Mouse (Mus musculus) liver, embryonic 16.5 days (tissue): ENCODE results near the gene Appl1. TPM values are rescaled to one million over a fixed set of nuclear protein-coding genes. Genes with fewer than 3 reads are reported as not detected.

Source experiments
- ATAC-seq: fragments of 200-750 bp; cut with Nextera tagmentation; 2 replicates; pipeline ENCODE4 v1.8.0; 2017; ENCODE audit warnings: low read depth, mild to moderate bottlenecking, moderate number of reproducible peaks, moderate library complexity
- H3K27ac ChIP-seq: fragments of 300-500 bp; sonication (generic); 2 replicates; pipeline ENCODE4 v1.5.1; 2014; ENCODE audit warnings: mild to moderate bottlenecking, low read length
- H3K27me3 ChIP-seq: fragments of 300-500 bp; sonication (generic); 2 replicates; pipeline ENCODE4 v1.6.1; 2014; ENCODE audit warnings: low read depth, low read length, mixed read lengths; ENCODE audit not compliant: control insufficient read depth, insufficient read depth
- H3K36me3 ChIP-seq: fragments of 300-500 bp; sonication (generic); 2 replicates; pipeline ENCODE4 v1.6.1; 2014; ENCODE audit warnings: mild to moderate bottlenecking; ENCODE audit not compliant: control insufficient read depth, insufficient read depth
- H3K4me1 ChIP-seq: fragments of 300-500 bp; sonication (generic); 2 replicates; pipeline ENCODE4 v1.6.1; 2014; ENCODE audit warnings: low read depth, low read length, mixed read lengths; ENCODE audit not compliant: control insufficient read depth
- H3K4me2 ChIP-seq: fragments of 300-500 bp; sonication (generic); 2 replicates; pipeline ENCODE4 v1.6.1; 2014; ENCODE audit warnings: low read depth, low read length, mixed read lengths
- H3K4me3 ChIP-seq: fragments of 300-500 bp; sonication (generic); 2 replicates; pipeline ENCODE4 v1.5.1; 2014; ENCODE audit warnings: low read depth, mild to moderate bottlenecking, low read length
- H3K9ac ChIP-seq: fragments of 300-500 bp; sonication (generic); 2 replicates; pipeline ENCODE4 v1.6.1; 2014; ENCODE audit warnings: low read depth, low read length
- H3K9me3 ChIP-seq: fragments of 300-500 bp; sonication (generic); replicated peaks from 2 replicates; pipeline ENCODE4 v1.6.1; 2016; ENCODE audit warnings: low read length; ENCODE audit not compliant: control insufficient read depth
- WGBS: fragments of 180-500 bp; shearing (Covaris S2); extraction: QIAGEN DNeasy Blood & Tissue Kit; methylation state at CpG from one replicate; pipeline ENCODE4 v1.1.7; 2014; ENCODE audit not compliant: insufficient replicate concordance; 5-methylcytosine and 5-hydroxymethylcytosine counted together
- polyA plus RNA-seq: library from polyadenylated mRNA; unstranded; fragments of >200 nt; fragmentation: Nextera tagmentation; extraction: Ambion mirVana; gene quantifications from 2 replicates; pipeline ENCODE4 v1.2.1, GENCODE M21; 2015

The Appl1 gene
- polyA plus RNA-seq, 1 experiment from 2014 or later = 7.0 TPM

- 62% methylated on average over 2 of the region's 2 CpGs for WGBS
- H3K4me1 ChIP-seq = no peaks in the 10 kb centered on the region
- no peak overlapping the region for H3K27ac ChIP-seq
- no peaks in the 10 kb centered on the region for H3K36me3 ChIP-seq
- H3K4me2 ChIP-seq = no peak overlapping the region
- H3K9ac ChIP-seq = no peak overlapping the region
- no peaks in the 10 kb centered on the region for H3K27me3 ChIP-seq
- no peaks in the 10 kb centered on the region for H3K9me3 ChIP-seq
- H3K4me3 ChIP-seq = no peak overlapping the region
- no peak for ATAC-seq
Measured at GRCm38 (mm10) chr14:26899490-26899889, 71.5 kb downstream of the Appl1 start.

DNA sequence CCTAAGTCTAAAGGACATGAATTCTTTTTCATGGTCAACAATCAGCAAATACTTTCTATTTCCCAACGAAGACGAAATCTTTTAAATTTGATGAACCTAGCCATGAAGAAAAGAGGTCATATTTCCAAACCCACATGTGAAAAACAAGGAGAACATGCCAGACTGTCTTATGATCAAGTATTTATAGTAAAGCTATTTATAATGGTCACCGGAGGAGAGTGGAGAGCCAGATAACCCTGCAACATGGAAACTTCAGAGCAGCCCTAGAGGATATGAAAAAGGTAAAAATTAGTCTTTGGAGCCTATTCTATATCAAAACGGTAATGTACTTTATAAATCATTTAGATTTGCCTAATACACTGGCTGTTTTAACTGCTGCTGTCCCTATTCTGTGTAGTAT is 76.6 kb downstream of the Appl1 start, which contains the start of gene Asb14:
Asb14 (plus strand) TSS at position 166 of the 400 bp plus-strand sequence.
- Histone ChIP-seq H3K4me1 (no peaks in the 10 kb centered on the region), H3K27ac (no peak within 1 kb of the TSS), H3K9me3 (no peaks in the 10 kb centered on the region), H3K4me3 (no peak within 1 kb of the TSS), H3K4me2 (no peak within 1 kb of the TSS), H3K27me3 (no peaks in the 10 kb centered on the region), H3K9ac (no peak within 1 kb of the TSS), H3K36me3 (no peaks in the 10 kb centered on the region)
- WGBS = 67% methylated on average over 4 of the region's 4 CpGs
- ATAC-seq = no peak

- Histone ChIP-seq H3K27ac (no peak overlapping the region), H3K4me2 (no peak overlapping the region), H3K9me3 (no peaks in the 10 kb centered on the region), H3K4me1 (no peaks in the 10 kb centered on the region), H3K27me3 (no peaks in the 10 kb centered on the region), H3K4me3 (no peak overlapping the region), H3K36me3 (no peaks in the 10 kb centered on the region), H3K9ac (no peak overlapping the region)
- 45% methylated on average over 3 of the region's 3 CpGs for WGBS
- ATAC-seq = no peak
Measured at GRCm38 (mm10) chr14:26890777-26891176, 80.3 kb downstream of the Appl1 start.

DNA sequence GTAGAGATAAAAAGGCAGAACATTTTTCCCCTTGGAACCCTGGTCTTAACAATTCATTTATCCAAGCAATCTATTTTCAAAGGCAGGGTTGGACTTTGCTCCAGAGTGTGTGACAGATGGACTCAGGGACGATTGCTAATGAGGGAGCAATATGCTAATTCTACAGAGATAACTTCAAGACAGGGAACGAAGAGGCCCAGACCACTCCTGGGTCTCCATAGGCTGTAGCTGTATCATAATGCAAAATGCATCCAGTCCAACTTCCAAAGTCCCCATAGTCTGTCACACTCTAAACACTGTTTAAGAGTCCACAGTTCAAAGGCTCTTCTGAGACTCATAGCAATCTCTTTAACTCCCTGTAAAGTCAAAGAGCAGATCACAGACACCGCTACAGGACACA is 83.8 kb downstream of the Appl1 start:
- Histone ChIP-seq H3K9me3 (no peaks in the 10 kb centered on the region), H3K27ac (no peak overlapping the region), H3K9ac (no peak overlapping the region), H3K27me3 (no peaks in the 10 kb centered on the region), H3K4me2 (no peak overlapping the region), H3K36me3 (no peaks in the 10 kb centered on the region), H3K4me1 (no peaks in the 10 kb centered on the region), H3K4me3 (no peak overlapping the region)
- WGBS = 62% methylated on average over 3 of the region's 3 CpGs
- no peak for ATAC-seq

- Histone ChIP-seq H3K27ac (no peak overlapping the region), H3K4me1 (no peaks in the 10 kb centered on the region), H3K9me3 (no peaks in the 10 kb centered on the region), H3K36me3 (no peaks in the 10 kb centered on the region), H3K9ac (no peak overlapping the region), H3K4me2 (no peak overlapping the region), H3K4me3 (no peak overlapping the region), H3K27me3 (no peaks in the 10 kb centered on the region)
- WGBS = 48% methylated on average over 5 of the region's 5 CpGs
- no peak for ATAC-seq
Measured at GRCm38 (mm10) chr14:26881700-26882099, 89.3 kb downstream of the Appl1 start.

DNA sequence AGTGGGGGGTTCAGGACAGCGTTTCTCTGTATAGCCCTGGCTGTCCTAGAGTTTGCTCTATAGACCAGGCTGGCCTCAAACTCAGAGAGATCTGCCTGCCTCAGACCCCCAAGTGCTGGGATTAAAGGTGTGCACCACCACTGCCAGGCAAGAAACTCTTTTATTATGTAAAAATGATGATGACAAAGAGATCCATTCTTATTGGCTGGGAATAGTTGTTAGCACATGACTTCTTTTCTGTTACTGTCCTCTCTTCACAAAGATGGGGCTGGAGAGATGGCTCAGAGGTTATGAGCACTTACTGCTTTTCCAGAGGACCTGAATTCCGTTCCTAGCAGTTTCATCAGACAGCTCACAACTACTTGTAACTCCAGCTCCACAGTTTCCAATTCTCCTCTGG is 91.1 kb downstream of the Appl1 start:
- Histone ChIP-seq H3K4me3 (no peak overlapping the region), H3K27ac (no peak overlapping the region), H3K9ac (no peak overlapping the region), H3K9me3 (no peaks in the 10 kb centered on the region), H3K4me1 (no peaks in the 10 kb centered on the region), H3K36me3 (no peaks in the 10 kb centered on the region), H3K27me3 (no peaks in the 10 kb centered on the region), H3K4me2 (no peak overlapping the region)
- no peak for ATAC-seq
- WGBS = 65% methylated on average over 2 of the region's 2 CpGs

DNA sequence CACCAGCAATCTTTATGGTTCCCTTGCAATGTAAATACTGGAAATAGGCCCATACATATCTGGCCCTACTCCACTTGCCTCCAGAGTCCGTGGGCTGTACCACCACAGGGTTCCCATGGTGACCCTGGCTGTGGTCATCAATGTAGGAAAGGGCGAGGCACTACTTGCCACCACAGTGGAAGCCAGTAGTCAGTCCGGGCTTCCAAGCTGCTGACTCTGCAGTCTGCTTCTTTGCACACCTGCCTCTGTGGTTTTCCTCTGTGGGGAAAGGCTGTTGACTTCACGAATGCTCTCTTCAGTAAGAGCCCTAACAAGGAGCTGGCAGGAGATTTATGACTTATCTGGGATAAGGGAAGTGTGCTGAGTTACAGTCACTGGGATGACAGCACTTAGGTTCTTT is 92.3 kb downstream of the Appl1 start:
- ATAC-seq = no peak
- Histone ChIP-seq H3K9me3 (no peaks in the 10 kb centered on the region), H3K36me3 (no peaks in the 10 kb centered on the region), H3K27me3 (no peaks in the 10 kb centered on the region), H3K4me1 (no peaks in the 10 kb centered on the region), H3K27ac (no peak overlapping the region), H3K9ac (no peak overlapping the region), H3K4me2 (no peak overlapping the region), H3K4me3 (no peak overlapping the region)
- WGBS = 23% methylated on average over 4 of the region's 4 CpGs

Other genes with a start within 250 kb of the Appl1 start
- 0.06 TPM in 1 of 2 replicates, not detected in the other for gene Asb14, start 76.7 kb downstream of the Appl1 start, polyA plus RNA-seq
- gene Hesx1, start 23.2 kb upstream of the Appl1 start, polyA plus RNA-seq = 5.0 and 5.1 TPM in 2 replicates
- gene Il17rd, start 67.7 kb upstream of the Appl1 start, polyA plus RNA-seq = 0.16 and 0.25 TPM in 2 replicates
- 10.3 and 12.5 TPM in 2 replicates for gene Arhgef3, start 143.7 kb upstream of the Appl1 start, polyA plus RNA-seq